Mouse (Mus musculus) megakaryocyte, embryonic 14.5 days (primary cell): ENCODE measurements around the gene Tra2b.

ENCODE experiments used
- FLI1 ChIP-seq: IDR thresholded peaks from 2 replicates; pipeline ENCODE4 v1.6.1; 2012; ENCODE audit warnings: low read length, inconsistent platforms, mixed read lengths
- GATA1 ChIP-seq: IDR thresholded peaks from 3 replicates; pipeline ENCODE4 v1.6.1; 2012; ENCODE audit warnings: mixed read lengths, low read length, inconsistent platforms, borderline replicate concordance

- no peak for TF ChIP-seq FLI1
- no peak for TF ChIP-seq GATA1
These were observed 9.3 kb upstream of the Tra2b start for GRCm38 (mm10) chr16:22275142-22275541.
